Mouse (Mus musculus) yolk sac, embryonic 10.5 days (tissue): ENCODE data around the gene Wdr41.

Experiments
- DNase-seq: peaks from one replicate; pipeline ENCODE4 v3.0.0-alpha.2; 2017; ENCODE audit warnings: low spot score

The Wdr41 gene

DNA sequence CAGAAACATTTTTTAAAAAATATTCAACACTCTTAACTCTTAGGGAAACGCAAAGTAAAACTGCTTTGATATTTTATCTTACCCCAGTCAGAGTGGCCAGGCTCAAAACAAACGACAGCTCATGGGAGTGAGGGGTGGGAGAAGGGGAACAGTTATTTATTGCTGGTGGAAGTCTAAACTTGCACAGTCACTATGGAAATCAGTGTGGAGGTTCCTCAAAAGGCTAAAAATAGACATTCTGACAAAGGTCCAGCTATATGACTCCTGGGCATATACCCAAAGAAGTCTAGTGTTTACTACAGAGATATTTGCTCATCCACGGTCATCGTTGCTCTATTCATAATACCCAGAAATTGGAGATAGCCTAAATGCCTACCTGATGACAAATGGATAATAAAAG, 62.1 kb downstream of the Wdr41 start:
- no peak for DNase-seq

GRCm38 (mm10) chr13:95040140-95040738, 64.1 kb downstream of the Wdr41 start:
- DNase-seq: no peak

DNA sequence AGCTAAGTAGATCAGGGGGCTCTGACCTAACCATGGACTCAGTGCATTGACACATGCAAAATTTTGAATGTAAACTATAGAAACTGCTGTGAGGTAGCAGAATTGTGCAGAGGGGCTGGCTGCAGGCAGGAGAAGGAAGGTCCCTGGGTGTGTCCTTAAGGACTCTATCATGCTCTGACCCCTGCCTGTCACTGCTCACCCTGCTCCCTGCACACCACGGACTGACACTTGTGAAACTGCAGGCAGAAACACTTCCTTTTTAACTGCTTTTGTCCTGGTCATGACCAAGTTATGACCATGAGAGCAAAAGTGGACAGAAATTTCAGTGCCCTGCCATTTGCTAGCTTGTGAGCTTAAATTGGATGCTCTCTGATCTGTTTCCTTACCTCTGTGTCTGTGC, 68.0 kb downstream of the Wdr41 start:
- DNase-seq: no peak

DNA sequence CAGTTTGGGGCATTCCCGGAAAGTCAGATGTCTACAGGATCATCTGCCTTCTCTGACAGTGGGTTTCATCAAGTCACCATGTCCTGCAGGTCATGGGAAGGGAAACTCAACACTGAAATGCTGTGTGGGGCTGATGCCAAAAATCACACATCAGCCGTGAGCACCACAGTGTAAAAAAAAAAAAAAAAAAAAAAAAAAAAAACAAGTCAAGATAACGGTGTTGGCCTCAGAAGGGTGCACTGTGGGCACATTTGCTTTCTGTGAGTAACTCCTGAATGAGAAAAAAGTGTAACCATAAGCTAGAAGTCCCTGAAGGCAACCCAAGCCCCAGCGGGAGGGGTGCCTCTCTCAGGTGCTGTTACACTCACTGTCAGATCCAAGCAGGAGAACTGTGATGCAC, 74.3 kb downstream of the Wdr41 start:
- no peak for DNase-seq

DNA sequence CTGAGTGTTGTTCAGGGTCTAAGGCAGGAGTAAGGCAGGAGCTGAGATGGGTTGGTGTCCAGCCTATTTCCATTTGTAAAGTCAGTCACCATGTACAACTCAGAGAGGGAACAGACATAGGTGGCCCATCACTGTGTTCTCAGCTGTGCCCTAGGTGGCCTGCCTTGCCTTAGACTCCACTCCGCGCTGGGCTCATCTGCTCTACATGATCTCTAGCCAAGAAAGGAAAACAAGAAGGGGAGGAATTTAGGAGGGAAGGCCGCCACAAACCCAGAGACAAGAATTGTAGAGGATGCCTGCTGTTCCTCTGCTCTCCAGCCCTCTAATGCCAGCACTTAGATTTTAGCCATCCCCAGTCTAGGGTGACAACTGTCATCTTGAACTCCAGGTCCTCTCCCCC, 76.3 kb downstream of the Wdr41 start:
- no peak for DNase-seq

DNA sequence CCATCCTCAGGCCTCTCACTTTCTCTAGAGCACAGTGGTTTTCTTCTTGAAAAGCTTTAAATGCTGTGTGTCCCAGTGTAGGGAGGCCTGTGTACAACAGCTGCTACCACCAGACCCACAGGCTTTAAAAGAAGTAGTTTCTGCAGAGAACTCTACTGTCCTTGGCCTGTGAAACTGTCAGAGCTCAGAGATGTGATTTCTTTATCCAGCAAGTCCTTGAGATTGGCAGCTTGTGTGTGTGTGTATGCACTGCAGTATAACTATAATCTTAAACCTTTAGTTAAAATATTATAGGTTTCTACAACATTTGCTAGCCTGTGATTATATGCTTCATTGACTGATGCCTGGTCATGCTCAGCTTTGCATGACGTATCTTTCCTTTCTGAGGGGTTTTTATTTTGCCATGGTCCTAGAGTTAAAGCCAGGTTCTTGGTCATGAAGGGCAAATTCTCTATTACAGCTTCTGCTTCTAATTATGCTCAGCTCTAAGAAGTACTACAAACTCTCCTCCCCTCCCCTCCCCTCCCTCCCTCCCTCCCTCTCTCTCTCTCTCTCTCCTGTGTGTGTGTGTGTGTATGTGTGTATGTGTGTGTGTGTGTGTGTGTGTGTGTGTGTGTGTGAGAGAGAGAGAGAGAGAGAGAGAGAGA, 79.7 kb downstream of the Wdr41 start:
- no peak for DNase-seq

DNA sequence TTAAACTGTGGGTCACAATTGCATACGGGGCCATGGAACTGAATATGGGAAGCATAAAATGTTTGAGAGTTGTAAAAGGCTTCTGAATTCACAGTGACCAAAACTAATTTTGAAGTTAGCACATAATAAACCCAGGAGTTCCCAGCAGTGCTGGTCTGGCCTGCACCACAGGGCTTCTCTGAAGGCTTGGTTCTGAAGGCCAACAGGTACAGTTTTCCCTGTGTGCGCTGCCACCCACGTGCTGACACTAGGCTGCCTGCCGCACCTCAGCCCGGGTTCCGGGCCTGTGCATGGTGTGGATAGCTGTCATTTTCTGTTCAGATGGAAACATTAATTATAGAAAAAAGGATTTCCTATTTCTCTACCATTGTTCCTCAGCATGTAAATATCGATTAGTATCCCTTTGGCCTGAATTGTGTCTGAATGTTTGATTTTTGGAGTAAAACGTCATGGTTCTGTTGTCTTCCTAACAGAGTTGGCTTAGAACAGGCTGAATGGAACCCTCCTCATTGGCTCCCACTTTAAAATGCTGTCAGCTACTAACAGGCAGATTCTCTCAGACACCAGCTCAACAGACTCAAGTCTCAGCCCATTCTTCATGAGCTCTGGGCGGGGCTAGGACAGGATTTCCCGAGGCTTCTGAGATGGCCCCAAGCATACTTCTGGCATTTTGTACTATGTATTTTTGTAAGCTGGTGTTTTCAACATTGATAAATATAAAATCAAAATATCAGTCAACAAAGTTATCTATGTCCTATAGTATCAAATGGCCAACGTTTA, 80.5 kb downstream of the Wdr41 start:
- no peak for DNase-seq

DNA sequence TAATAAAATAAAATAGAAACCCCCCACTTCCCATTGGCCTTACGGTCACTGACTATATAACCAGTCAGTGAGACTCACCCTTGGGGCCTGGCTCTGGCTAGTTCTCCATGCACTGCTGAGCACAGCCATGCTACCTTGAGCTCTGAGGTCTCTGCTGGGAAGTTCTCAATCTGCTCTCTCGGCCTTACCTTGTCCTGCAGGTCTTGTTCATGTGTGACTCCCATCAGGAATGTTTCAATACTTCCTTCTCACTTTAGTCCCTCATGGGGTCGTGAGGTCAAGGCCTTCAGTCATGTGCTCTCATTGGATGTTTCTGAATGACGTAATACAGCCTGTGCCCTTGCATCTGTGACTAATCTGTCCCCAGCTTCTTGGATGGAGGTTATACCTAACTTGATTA, 82.7 kb downstream of the Wdr41 start:
- no peak for DNase-seq

DNA sequence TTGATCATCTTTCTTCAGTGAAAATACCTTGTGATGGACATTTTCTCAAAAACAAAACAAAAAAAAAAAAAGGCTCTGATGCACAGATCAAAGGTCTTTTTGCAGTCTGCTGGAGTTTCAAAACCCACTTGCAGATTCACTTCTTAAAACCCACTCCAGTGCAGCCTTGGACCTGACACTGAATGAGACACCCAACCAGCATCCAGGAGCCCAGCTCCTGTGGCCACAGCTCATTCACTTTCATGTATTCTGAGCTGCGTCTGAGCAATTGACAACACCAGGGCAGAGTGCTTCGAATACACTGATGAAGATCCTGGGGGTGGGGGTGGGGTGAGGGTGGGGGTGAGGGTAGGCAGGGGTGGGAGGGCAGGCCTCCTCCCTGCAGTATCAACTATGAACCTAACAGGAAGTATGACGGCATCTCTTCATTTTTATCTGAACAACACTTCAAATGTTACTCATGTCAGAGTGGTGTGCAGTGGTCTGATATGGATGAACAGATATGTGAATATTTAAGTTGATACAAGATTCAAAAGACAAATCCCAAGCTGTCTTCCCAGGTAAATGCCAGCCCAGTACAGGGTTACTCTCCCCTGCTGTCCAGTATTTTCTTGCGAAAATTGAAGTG, 87.4 kb downstream of the Wdr41 start:
- DNase-seq: no peak

DNA sequence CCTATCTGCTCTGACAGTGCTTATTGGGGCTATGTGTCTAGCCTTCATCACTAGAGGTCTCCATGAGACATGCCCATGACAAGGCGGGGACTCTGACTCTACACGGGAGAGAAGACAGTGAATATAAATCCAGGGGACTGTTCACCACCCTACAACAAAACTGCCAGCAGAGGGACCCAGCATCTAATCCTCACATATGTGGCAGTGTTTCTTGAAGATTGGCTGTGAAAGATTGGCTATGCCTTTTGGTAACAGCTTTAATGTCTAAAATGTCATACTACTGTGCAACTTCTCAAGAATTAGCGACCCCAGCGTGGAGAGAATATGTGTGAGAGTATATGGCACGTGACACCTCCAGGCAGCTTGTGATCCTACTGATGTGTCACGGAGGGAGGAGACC, 91.7 kb downstream of the Wdr41 start:
- DNase-seq: no peak

DNA sequence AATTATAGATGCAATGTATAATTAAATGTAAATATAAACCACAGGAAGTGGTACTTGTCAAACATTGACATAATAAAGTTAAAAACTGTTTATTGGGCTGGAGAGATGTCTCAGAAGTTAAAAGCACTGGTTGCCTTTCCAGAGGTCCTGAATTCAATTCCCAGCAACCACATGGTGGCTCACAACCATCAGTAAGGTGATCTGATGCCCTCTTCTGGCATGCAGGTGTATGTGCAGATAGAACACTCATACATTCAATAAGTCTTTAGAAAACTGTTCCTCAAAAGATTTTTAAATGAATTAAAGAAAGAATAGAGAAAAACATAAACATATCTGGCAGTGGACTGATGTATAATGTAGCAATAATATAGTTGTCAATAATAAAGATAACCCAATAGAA, 94.1 kb downstream of the Wdr41 start:
- no peak for DNase-seq
